Mouse (Mus musculus): Measurements from ENCODE around the gene Lrrc59.

Lrrc59 gene

GRCm38 (mm10) chr11:94629199-94629883, at the start of gene Lrrc59:
Gene Lrrc59, plus strand, starts transcription at chr11:94629767.
- peak; percentile 86 for DNase-seq (ENCODE audit: low spot score)

- DNase-seq (ENCODE audit: low spot score), result no peak
These were observed 49.3 kb upstream of the Lrrc59 start for GRCm38 (mm10) chr11:94580111-94580740.

- DNase-seq (ENCODE audit: low spot score), result no peak
These were observed 44.5 kb upstream of the Lrrc59 start for GRCm38 (mm10) chr11:94585091-94585490.

GRCm38 (mm10) chr11:94587511-94587910, 42.1 kb upstream of the Lrrc59 start:
- no peak for DNase-seq (ENCODE audit: low spot score)

GRCm38 (mm10) chr11:94596311-94596852, 33.2 kb upstream of the Lrrc59 start:
- DNase-seq (ENCODE audit: low spot score), result peak; percentile 40

GRCm38 (mm10) chr11:94597319-94597718, 32.2 kb upstream of the Lrrc59 start:
- no peak for DNase-seq (ENCODE audit: low spot score)

GRCm38 (mm10) chr11:94598437-94599120, 31.0 kb upstream of the Lrrc59 start:
- no peak for DNase-seq (ENCODE audit: low spot score)

GRCm38 (mm10) chr11:94600447-94600846, 29.1 kb upstream of the Lrrc59 start:
- no peak for DNase-seq (ENCODE audit: low spot score)

- no peak for DNase-seq (ENCODE audit: low spot score)
These were observed 28.0 kb upstream of the Lrrc59 start, which contains the start of gene Acsf2 for GRCm38 (mm10) chr11:94601321-94602281. Gene Acsf2, minus strand, starts transcription at chr11:94601871.

- no peak for DNase-seq (ENCODE audit: low spot score)
These were observed 27.1 kb upstream of the Lrrc59 start for GRCm38 (mm10) chr11:94602356-94602955.

- no peak for DNase-seq (ENCODE audit: low spot score)
These were observed 18.5 kb upstream of the Lrrc59 start for GRCm38 (mm10) chr11:94610744-94611740.

GRCm38 (mm10) chr11:94614603-94615002, 15.0 kb upstream of the Lrrc59 start:
- DNase-seq (ENCODE audit: low spot score), result no peak

- DNase-seq (ENCODE audit: low spot score), result no peak
These were observed 14.1 kb upstream of the Lrrc59 start for GRCm38 (mm10) chr11:94615494-94615893.

- no peak for DNase-seq (ENCODE audit: low spot score)
These were observed 11.9 kb upstream of the Lrrc59 start for GRCm38 (mm10) chr11:94617646-94618045.

GRCm38 (mm10) chr11:94620766-94621457, 8.7 kb upstream of the Lrrc59 start:
- DNase-seq (ENCODE audit: low spot score), result no peak

- no peak for DNase-seq (ENCODE audit: low spot score)
These were observed 8.1 kb upstream of the Lrrc59 start for GRCm38 (mm10) chr11:94621458-94621852.

- DNase-seq (ENCODE audit: low spot score), result no peak
These were observed 7.4 kb upstream of the Lrrc59 start for GRCm38 (mm10) chr11:94622162-94622561.

GRCm38 (mm10) chr11:94629884-94630198, 274 bp downstream of the Lrrc59 start:
- DNase-seq (ENCODE audit: low spot score), result no peak

- peak; percentile 49 for DNase-seq (ENCODE audit: low spot score)
These were observed 838 bp downstream of the Lrrc59 start for GRCm38 (mm10) chr11:94630199-94631011.
